ENCODE assay signal across 18 mouse cellular contexts in genomic region chr5:22153601-22154000, GRCm38 (mm10).
DNase-seq lines count a peak whose midpoint lies in the region; ATAC-seq and TF ChIP-seq lines count a peak whose summit lies in the region.
"Had no signal": no experiment of that assay in that cellular context is flagged by ENCODE, and none has a peak within 500 bp of the region (broad histone marks: within the 10 kb centered on the region; RNA-seq: fewer than 3 reads in every experiment).

No protein-coding gene starts in this region.

- ATAC-seq in hindbrain, postnatal 0 days = no peak
- no peak for ATAC-seq in hindbrain, embryonic 11.5 days (ENCODE audit: low FRiP score)
- ATAC-seq in midbrain, embryonic 15.5 days (replicated peaks) = peak; percentile 79
- ATAC-seq: lung, postnatal 0 days had no signal

- intact Hi-C loops in gastrocnemius, postnatal 14 days (cut with DNase I; ENCODE audit: low total_unique reads) = no loop called here

- peak; percentile 47 for DNase-seq in hindbrain, postnatal 0 days (ENCODE audit: low spot score)
- DNase-seq in hindbrain, embryonic 11.5 days (ENCODE audit: low spot score) = no peak
- peak; percentile 75 for DNase-seq in cerebellum, adult 11 months
- peak; percentile 82 to 86 for DNase-seq in cerebellum, postnatal 25 days
- DNase-seq in testis, postnatal 14 days (ENCODE audit: low spot score) = no peak
- DNase-seq in frontal cortex, postnatal 10 days (ENCODE audit: low spot score in 2 of 2) = no peak
- DNase-seq in gastrocnemius, postnatal 14 days = no peak
- DNase-seq: adrenal gland, postnatal 10 days; B cell, adult 2 months; gastrocnemius, postnatal 10 days; heart, postnatal 14 days had no signal

- 25% methylated on average over 6 of the region's 6 CpGs for WGBS in hindbrain, postnatal 0 days
- WGBS in hindbrain, embryonic 11.5 days = 60% methylated on average over 6 of the region's 6 CpGs
- WGBS in midbrain, embryonic 15.5 days = 29% methylated on average over 6 of the region's 6 CpGs

- H3K36me3 ChIP-seq in hindbrain, postnatal 0 days (ENCODE audit: insufficient read depth, low read length) = no peaks in the 10 kb centered on the region
- H3K36me3 ChIP-seq in hindbrain, embryonic 11.5 days (ENCODE audit: control insufficient read depth, insufficient read depth, low read length) = no peaks in the 10 kb centered on the region
- no peaks in the 10 kb centered on the region for H3K36me3 ChIP-seq in midbrain, embryonic 15.5 days (replicated peaks)
- H3K36me3 ChIP-seq: heart, embryonic 10.5 days; limb, embryonic 12.5 days had no signal

- H3K4me2 ChIP-seq in hindbrain, postnatal 0 days (ENCODE audit: low read depth, low read length) = no peak overlapping the region
- no peak overlapping the region for H3K4me2 ChIP-seq in hindbrain, embryonic 11.5 days (replicated peaks; ENCODE audit: low read depth, low read length)
- no peak overlapping the region for H3K4me2 ChIP-seq in midbrain, embryonic 15.5 days
- H3K4me2 ChIP-seq: limb, embryonic 12.5 days had no signal

- H3K9me3 ChIP-seq in hindbrain, postnatal 0 days (ENCODE audit: low read length) = no peaks in the 10 kb centered on the region
- no peaks in the 10 kb centered on the region for H3K9me3 ChIP-seq in hindbrain, embryonic 11.5 days (ENCODE audit: control insufficient read depth, low read length)
- H3K9me3 ChIP-seq in midbrain, embryonic 15.5 days = no peaks in the 10 kb centered on the region
- H3K9me3 ChIP-seq: heart, embryonic 10.5 days had no signal

- no peak overlapping the region for H3K4me3 ChIP-seq in hindbrain, postnatal 0 days (ENCODE audit: low read length)
- no peak overlapping the region for H3K4me3 ChIP-seq in hindbrain, embryonic 11.5 days (ENCODE audit: low read depth, low read length)
- H3K4me3 ChIP-seq in midbrain, embryonic 15.5 days = no peak overlapping the region
- H3K4me3 ChIP-seq: erythroblast, embryonic 14.5 days; heart, embryonic 10.5 days; layer of hippocampus, adult 2 months; limb, embryonic 12.5 days had no signal

- H3K4me1 ChIP-seq in hindbrain, postnatal 0 days (ENCODE audit: insufficient read depth, low read length) = peaks cover 4% of the 10 kb centered on the region; the same call in 1 of the 2 replicates
- H3K4me1 ChIP-seq in hindbrain, embryonic 11.5 days (replicated peaks; ENCODE audit: control insufficient read depth, insufficient read depth, low read length) = no peaks in the 10 kb centered on the region
- peaks cover 10% of the 10 kb centered on the region for H3K4me1 ChIP-seq in midbrain, embryonic 15.5 days
- H3K4me1 ChIP-seq: heart, embryonic 10.5 days; limb, embryonic 12.5 days had no signal

- H3K27ac ChIP-seq in hindbrain, postnatal 0 days = no peak overlapping the region; the same call in 1 of the 2 replicates
- no peak overlapping the region for H3K27ac ChIP-seq in hindbrain, embryonic 11.5 days (ENCODE audit: low read depth, low read length)
- H3K27ac ChIP-seq in midbrain, embryonic 15.5 days = peak overlapping the region; percentile 59
- H3K27ac ChIP-seq: heart, embryonic 10.5 days; layer of hippocampus, adult 2 months; limb, embryonic 12.5 days; liver, embryonic 14.5 days had no signal

- H3K9ac ChIP-seq in hindbrain, postnatal 0 days (replicated peaks; ENCODE audit: low read length) = no peak overlapping the region
- H3K9ac ChIP-seq in hindbrain, embryonic 11.5 days (ENCODE audit: low read depth, low read length) = no peak overlapping the region
- H3K9ac ChIP-seq in midbrain, embryonic 15.5 days = no peak overlapping the region
- H3K9ac ChIP-seq: limb, embryonic 12.5 days; liver, embryonic 14.5 days had no signal

- no peaks in the 10 kb centered on the region for H3K27me3 ChIP-seq in hindbrain, postnatal 0 days (ENCODE audit: insufficient read depth, low read length)
- no peaks in the 10 kb centered on the region for H3K27me3 ChIP-seq in hindbrain, embryonic 11.5 days (ENCODE audit: control insufficient read depth, insufficient read depth, low read length)
- no peaks in the 10 kb centered on the region for H3K27me3 ChIP-seq in midbrain, embryonic 15.5 days (replicated peaks)

- TF ChIP-seq CTCF in hindbrain, postnatal 0 days (IDR thresholded peaks at IDR 0.05; ENCODE audit: low read depth) = no peak

Comparison
In these comparisons a context has a peak if more than half of its experiments do, and no peak if none do; other contexts are left out.
1. DNase-seq: peak in hindbrain, postnatal 0 days (single experiment), cerebellum, adult 11 months (single experiment) and cerebellum, postnatal 25 days (2 of 2); none in hindbrain, embryonic 11.5 days (single experiment), testis, postnatal 14 days (single experiment), frontal cortex, postnatal 10 days (0 of 2) and gastrocnemius, postnatal 14 days (single experiment).